Mouse (Mus musculus) liver, postnatal 0 days (tissue): ENCODE data around the gene Med24. TPM values are rescaled to one million over a fixed set of nuclear protein-coding genes. Genes with fewer than 3 reads are reported as not detected.

Experiments used
- ATAC-seq: fragments of 200-750 bp; cut with Nextera tagmentation; 2 replicates; pipeline ENCODE4 v1.8.0; 2017; ENCODE audit warnings: mild to moderate bottlenecking, moderate library complexity
- DNase-seq: peaks from one replicate; pipeline ENCODE4 v3.0.0-alpha.2; 2016
- H3K27ac ChIP-seq: fragments of 300-500 bp; sonication (generic); 2 replicates; pipeline ENCODE4 v1.5.1; 2014; ENCODE audit warnings: antibody characterized with exemption, moderate library complexity, mild to moderate bottlenecking, low read depth
- H3K27me3 ChIP-seq: fragments of 300-500 bp; sonication (generic); 2 replicates; pipeline ENCODE4 v1.6.1; 2014; ENCODE audit warnings: low read length, control low read depth, mixed read lengths; ENCODE audit not compliant: insufficient read depth
- H3K36me3 ChIP-seq: fragments of 300-500 bp; sonication (generic); replicated peaks from 2 replicates; pipeline ENCODE4 v1.6.1; 2014; ENCODE audit warnings: mild to moderate bottlenecking, control low read depth, low read length, moderate library complexity, mixed read lengths; ENCODE audit not compliant: insufficient read depth
- H3K4me1 ChIP-seq: fragments of 300-500 bp; sonication (generic); 2 replicates; pipeline ENCODE4 v1.6.1; 2014; ENCODE audit warnings: antibody characterized with exemption, mild to moderate bottlenecking, control low read depth; ENCODE audit not compliant: insufficient read depth
- H3K4me2 ChIP-seq: fragments of 300-500 bp; sonication (generic); 2 replicates; pipeline ENCODE4 v1.6.1; 2014; ENCODE audit warnings: low read depth, mild to moderate bottlenecking, low read length, moderate library complexity, mixed read lengths
- H3K4me3 ChIP-seq: fragments of 300-500 bp; sonication (generic); 2 replicates; pipeline ENCODE4 v1.5.1; 2014; ENCODE audit warnings: low read depth, low read length
- H3K9ac ChIP-seq: fragments of 300-500 bp; sonication (generic); replicated peaks from 2 replicates; pipeline ENCODE4 v1.6.1; 2014; ENCODE audit warnings: mild to moderate bottlenecking, moderate library complexity
- H3K9me3 ChIP-seq: fragments of 300-500 bp; sonication (generic); 2 replicates; pipeline ENCODE4 v1.6.1; 2016; ENCODE audit warnings: mild to moderate bottlenecking, control low read depth, low read length, mixed read lengths
- CTCF ChIP-seq: sonication (generic); IDR thresholded peaks from 2 replicates; pipeline ENCODE4 v1.5.1; 2016; ENCODE audit warnings: antibody characterized with exemption, low read depth
- EP300 ChIP-seq: IDR thresholded peaks from 2 replicates; pipeline ENCODE4 v1.6.1; 2016; ENCODE audit warnings: antibody characterized with exemption, low read depth, mild to moderate bottlenecking
- WGBS: fragments of 180-500 bp; shearing (Covaris S2); extraction: QIAGEN DNeasy Blood & Tissue Kit; methylation state at CpG from one replicate; pipeline ENCODE4 v1.1.7; 2014; ENCODE audit not compliant: insufficient replicate concordance; 5-methylcytosine and 5-hydroxymethylcytosine counted together
- polyA plus RNA-seq: library from polyadenylated mRNA; unstranded; fragments of >200 nt; fragmentation: Nextera tagmentation; extraction: Ambion mirVana; gene quantifications from 2 replicates; pipeline ENCODE4 v1.2.1, GENCODE M21; 2015

Med24 gene
- polyA plus RNA-seq, 1 experiment from 2014 or later: 10.9 TPM

DNA sequence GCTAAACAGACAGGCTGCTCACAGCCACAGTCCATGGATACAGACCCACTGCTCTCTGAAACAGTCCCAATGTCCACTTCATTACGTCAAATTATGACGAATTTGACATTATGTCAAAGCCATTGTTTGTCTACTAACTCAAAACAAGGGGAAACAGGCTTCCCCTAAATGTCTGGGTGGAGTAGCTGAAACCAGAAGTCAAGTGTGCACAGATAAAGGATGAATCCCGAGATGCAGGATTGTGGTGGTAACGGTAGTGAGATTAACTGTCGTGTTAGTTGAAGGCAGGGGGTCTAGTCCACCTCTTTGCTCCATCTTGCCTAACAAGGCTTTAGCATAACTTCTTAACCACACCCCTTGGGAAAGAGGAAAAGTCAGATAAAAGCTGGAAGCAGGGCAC lies 56.8 kb downstream of the Med24 start:
- ATAC-seq (no peak), DNase-seq (no peak)
- Histone ChIP-seq H3K4me1 (no peaks in the 10 kb centered on the region; the same call in 1 of the 2 replicates), H3K4me3 (no peak overlapping the region), H3K9ac (no peak overlapping the region), H3K9me3 (no peaks in the 10 kb centered on the region), H3K27me3 (peaks cover 11% of the 10 kb centered on the region), H3K4me2 (no peak overlapping the region), H3K36me3 (no peaks in the 10 kb centered on the region), H3K27ac (no peak overlapping the region)
- WGBS: 43% methylated on average over 5 of the region's 5 CpGs
- TF ChIP-seq EP300 (no peak), CTCF (no peak)

DNA sequence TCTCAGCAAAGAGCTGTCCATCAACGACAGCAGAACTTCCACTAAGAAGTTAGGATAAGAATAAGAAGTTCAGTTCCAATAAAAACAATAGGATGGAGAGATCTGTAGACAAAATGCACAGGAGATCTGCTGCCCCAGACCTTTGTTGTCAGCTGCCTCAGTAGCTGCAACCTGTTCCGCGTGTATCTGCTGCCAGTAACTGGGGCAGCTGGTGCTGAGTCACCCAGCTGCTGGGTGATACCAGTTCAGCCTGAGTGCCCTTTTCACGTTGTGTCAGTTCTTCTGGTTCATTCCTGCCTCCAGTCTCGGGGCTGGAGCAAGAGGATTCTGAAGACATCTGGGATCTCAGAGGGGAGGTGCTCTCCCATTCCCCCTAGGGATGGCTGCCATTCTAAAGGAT lies 57.4 kb downstream of the Med24 start:
- H3K4me3 ChIP-seq: no peak overlapping the region
- no peaks in the 10 kb centered on the region for H3K9me3 ChIP-seq
- H3K27ac ChIP-seq: no peak overlapping the region
- no peak for TF ChIP-seq CTCF
- no peak for TF ChIP-seq EP300
- H3K9ac ChIP-seq: no peak overlapping the region
- DNase-seq: no peak
- no peaks in the 10 kb centered on the region; the same call in 1 of the 2 replicates for H3K4me1 ChIP-seq
- no peaks in the 10 kb centered on the region for H3K36me3 ChIP-seq
- peak; percentile 64 for ATAC-seq
- H3K27me3 ChIP-seq: peaks cover 13% of the 10 kb centered on the region
- H3K4me2 ChIP-seq: no peak overlapping the region
- 31% methylated on average over 5 of the region's 5 CpGs for WGBS

DNA sequence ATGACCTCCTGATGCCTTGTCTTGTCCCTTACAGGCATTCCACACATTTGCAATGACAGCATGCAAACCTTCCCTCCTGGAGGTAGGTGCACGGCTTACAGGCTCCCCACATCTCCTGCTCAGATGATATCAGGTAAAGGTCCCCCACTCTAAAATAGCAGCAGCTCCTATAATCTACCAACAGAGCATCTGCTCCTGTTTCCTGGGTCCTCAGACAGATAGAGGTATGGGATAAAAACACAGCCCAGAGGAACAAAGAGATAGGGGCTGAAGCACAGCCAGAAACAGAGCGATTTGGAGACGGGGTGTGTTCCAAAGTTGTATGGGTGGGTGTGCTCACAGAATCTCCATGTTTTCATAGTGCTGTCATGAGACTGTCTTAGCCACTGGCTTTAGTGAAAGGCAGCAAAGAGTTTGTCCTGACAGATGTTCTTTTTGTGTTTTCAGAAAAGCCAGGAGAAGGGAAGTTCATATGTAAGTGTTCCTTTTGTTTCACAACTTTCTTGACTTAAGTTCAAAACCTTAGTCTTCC lies 57.9 kb downstream of the Med24 start:
- Histone ChIP-seq H3K4me2 (no peak overlapping the region), H3K27ac (no peak overlapping the region), H3K4me1 (no peaks in the 10 kb centered on the region; the same call in 1 of the 2 replicates), H3K9ac (no peak overlapping the region), H3K4me3 (no peak overlapping the region), H3K9me3 (no peaks in the 10 kb centered on the region), H3K36me3 (no peaks in the 10 kb centered on the region), H3K27me3 (peaks cover 13% of the 10 kb centered on the region)
- TF ChIP-seq CTCF: no peak
- no peak for TF ChIP-seq EP300
- DNase-seq (no peak), ATAC-seq (0 out of 2 replicates have a peak, but pooled peaks have one; percentile 33)
- 40% methylated on average over 3 of the region's 3 CpGs for WGBS

DNA sequence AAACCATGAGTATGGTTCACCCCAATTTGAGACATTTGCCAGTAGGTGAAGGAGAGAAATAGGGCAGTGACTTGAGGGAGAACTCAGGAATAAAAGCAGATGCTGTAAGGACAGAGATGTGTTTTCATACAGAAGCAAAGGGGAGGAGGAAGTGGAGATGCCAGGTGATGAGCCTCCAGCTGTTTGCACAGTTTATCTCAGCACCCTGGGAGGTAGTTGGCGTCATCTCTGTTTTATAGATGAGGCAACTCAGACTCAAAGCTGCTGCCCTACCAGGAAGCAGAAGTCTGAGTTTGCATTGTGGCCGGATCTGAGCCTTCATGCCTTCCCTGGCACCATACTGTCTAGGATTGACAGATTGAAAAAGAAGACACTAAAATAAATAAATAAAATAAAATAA lies 60.3 kb downstream of the Med24 start:
- ATAC-seq: no peak
- no peak overlapping the region for H3K4me3 ChIP-seq

DNA sequence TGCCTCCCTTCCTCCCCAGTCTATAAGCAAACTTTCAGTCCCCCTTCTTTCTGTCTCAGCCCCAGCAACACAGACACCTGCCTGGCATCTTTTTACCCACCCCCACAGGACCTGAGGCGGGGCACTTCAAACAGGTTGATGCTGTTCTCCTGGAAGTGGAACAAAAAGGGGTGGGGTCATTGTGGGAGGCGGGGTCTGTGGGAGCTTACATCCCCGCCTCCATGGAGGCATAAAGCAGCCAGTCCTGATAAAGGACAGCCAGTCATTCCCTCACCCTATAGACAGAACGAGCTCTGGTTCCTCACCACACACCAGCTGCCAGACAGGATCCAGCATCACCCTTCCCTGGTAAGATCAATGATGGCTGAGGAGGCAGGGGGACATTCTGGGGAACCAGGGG lies 65.1 kb downstream of the Med24 start, which contains the start of gene Gsdma:
Gene Gsdma, plus strand, starts transcription at position 261 of the 400 bp plus-strand sequence.
- Histone ChIP-seq H3K9ac (no peak within 1 kb of the TSS), H3K4me1 (0 out of 2 replicates have a peak, but pooled peaks cover 2% of the 10 kb centered on the region), H3K9me3 (no peaks in the 10 kb centered on the region), H3K27me3 (peaks cover 13% of the 10 kb centered on the region), H3K36me3 (no peaks in the 10 kb centered on the region), H3K4me2 (no peak within 1 kb of the TSS), H3K4me3 (no peak within 1 kb of the TSS), H3K27ac (no peak within 1 kb of the TSS)
- WGBS: 37% methylated on average over 4 of the region's 4 CpGs
- TF ChIP-seq CTCF (no peak), EP300 (no peak)
- DNase-seq: no peak
- no peak for ATAC-seq

More for the DNA sequence above, 60.3 kb downstream of the Med24 start:
- no peaks in the 10 kb centered on the region; the same call in 1 of the 2 replicates for H3K4me1 ChIP-seq
- peaks cover 16% of the 10 kb centered on the region for H3K27me3 ChIP-seq
- no peak for TF ChIP-seq EP300
- no peak for TF ChIP-seq CTCF
- 32% methylated on average over 2 of the region's 2 CpGs for whole genome bisulfite sequencing
- no peaks in the 10 kb centered on the region for H3K9me3 ChIP-seq
- H3K27ac ChIP-seq: no peak overlapping the region
- H3K36me3 ChIP-seq: no peaks in the 10 kb centered on the region
- H3K9ac ChIP-seq: no peak overlapping the region
- no peak overlapping the region for H3K4me2 ChIP-seq
- DNase-seq: no peak

DNA sequence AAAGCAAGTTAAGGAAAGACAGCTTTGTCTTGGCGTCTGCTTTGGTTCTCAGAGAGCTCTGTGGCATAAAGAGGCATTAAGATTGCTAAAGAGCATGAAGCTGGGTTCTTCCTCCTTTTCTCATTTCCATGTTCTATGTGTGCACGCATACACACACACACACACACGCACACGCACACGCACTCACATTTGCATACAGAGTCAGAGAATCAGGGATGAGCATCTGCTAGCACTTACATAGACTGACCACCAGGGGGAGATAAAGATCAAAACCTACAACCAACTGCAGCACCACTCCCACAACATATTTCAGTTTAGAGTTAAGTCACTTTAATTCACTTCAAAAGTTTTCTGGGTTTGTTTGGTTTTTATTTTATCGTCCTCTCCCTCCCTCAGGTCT lies 68.7 kb downstream of the Med24 start:
- no peak overlapping the region for H3K27ac ChIP-seq
- H3K36me3 ChIP-seq: no peaks in the 10 kb centered on the region
- 0 out of 2 replicates have a peak, but pooled peaks cover 2% of the 10 kb centered on the region for H3K4me1 ChIP-seq
- TF ChIP-seq EP300 (no peak), CTCF (peak; percentile 88)
- H3K9me3 ChIP-seq: no peaks in the 10 kb centered on the region
- WGBS: 6% methylated on average over 6 of the region's 6 CpGs
- 0 out of 2 replicates have a peak, but pooled peaks cover 2% of the 10 kb centered on the region for H3K27me3 ChIP-seq
- no peak overlapping the region for H3K9ac ChIP-seq
- DNase-seq: peak; percentile 49
- H3K4me3 ChIP-seq: no peak overlapping the region
- H3K4me2 ChIP-seq: 0 out of 2 replicates have a peak overlapping the region, but pooled peaks have one; percentile 29
- peak; percentile 47; the same call in 1 of the 2 replicates for ATAC-seq
